Mouse (Mus musculus) spleen, adult 2 months (tissue): ENCODE data around the gene Tmco5. TPM values are rescaled to one million over a fixed set of nuclear protein-coding genes. Genes with fewer than 3 reads are reported as not detected.

Experiments used
- DNase-seq, 2 experiments: peaks; one replicate each; pipeline versions ENCODE4 v3.0.0 to v3.0.0-alpha.2; 2012 to 2021; ENCODE audit warnings: low spot score in 2 of 2, low read depth in 1 of 2
- H3K27ac ChIP-seq: fragments of 200-500 bp; 2 replicates; pipeline ENCODE4 v1.5.1; 2012; ENCODE audit warnings: low read length, inconsistent platforms; ENCODE audit not compliant: insufficient read depth
- H3K27me3 ChIP-seq: fragments of 200-500 bp; 2 replicates; pipeline ENCODE4 v1.6.1; 2012; ENCODE audit warnings: mild to moderate bottlenecking, moderate library complexity, low read length, inconsistent platforms; ENCODE audit not compliant: control insufficient read depth, insufficient read depth
- H3K36me3 ChIP-seq: fragments of 200-500 bp; 2 replicates; pipeline ENCODE4 v1.6.1; 2012; ENCODE audit warnings: mild to moderate bottlenecking, low read length, inconsistent platforms; ENCODE audit not compliant: control insufficient read depth, insufficient read depth
- H3K4me1 ChIP-seq: fragments of 200-500 bp; 2 replicates; pipeline ENCODE4 v1.6.1; 2011; ENCODE audit warnings: inconsistent platforms; ENCODE audit not compliant: control insufficient read depth, insufficient read depth, insufficient read length
- H3K4me3 ChIP-seq: fragments of 200-500 bp; 2 replicates; pipeline ENCODE4 v1.5.1; 2011; ENCODE audit warnings: mild to moderate bottlenecking, inconsistent platforms; ENCODE audit not compliant: insufficient read depth, insufficient read length; ENCODE audit errors: extremely low read depth
- CTCF ChIP-seq: fragments of 200-500 bp; IDR thresholded peaks from 2 replicates; pipeline ENCODE4 v1.5.1; 2011; ENCODE audit warnings: mild to moderate bottlenecking, inconsistent platforms; ENCODE audit not compliant: insufficient read depth, insufficient read length, insufficient replicate concordance; ENCODE audit errors: extremely low read depth
- POLR2A ChIP-seq: fragments of 200-500 bp; IDR thresholded peaks from 2 replicates; pipeline ENCODE4 v1.6.1; 2011; ENCODE audit warnings: low read depth, low read length, inconsistent platforms
- WGBS: fragments of 180-500 bp; shearing (Covaris S2); methylation state at CpG from one replicate; pipeline ENCODE4 v1.1.7; 2018; 5-methylcytosine and 5-hydroxymethylcytosine counted together
- polyA plus RNA-seq: library from polyadenylated mRNA; depleted of rRNA; stranded (reverse); fragments of >200 nt; gene quantifications from 2 replicates; pipeline ENCODE4 v1.2.3, GENCODE M21; 2012

The Tmco5 gene
- polyA plus RNA-seq, 1 experiment: not detected

DNA sequence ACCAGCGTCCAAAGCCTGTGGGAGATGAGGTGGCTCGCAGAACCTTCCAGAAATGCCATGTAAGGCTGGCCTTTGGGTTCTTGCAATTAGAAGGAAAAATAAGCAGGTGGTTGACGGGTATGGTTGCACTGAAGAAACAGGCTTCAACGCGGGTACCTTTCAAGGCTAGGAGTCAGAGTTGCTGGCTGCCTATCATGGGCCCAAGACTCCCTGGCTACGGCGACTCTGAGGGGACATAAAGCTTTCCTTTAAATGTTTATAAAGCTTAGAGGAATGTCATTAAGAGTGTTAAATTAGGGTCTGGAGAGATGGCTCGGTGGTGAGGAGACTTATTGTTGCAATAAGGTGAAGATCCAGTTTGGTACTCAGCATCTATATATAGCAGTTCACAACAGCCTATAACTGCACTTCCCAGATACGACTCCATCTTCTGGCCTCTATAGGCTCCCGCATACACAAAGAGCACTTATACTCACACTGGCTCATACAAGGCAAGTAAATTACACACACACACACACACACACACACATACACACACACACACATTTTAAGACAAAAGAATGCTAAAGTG lies 21.9 kb downstream of the Tmco5 start:
- TF ChIP-seq CTCF (no peak), POLR2A (no peak)
- Histone ChIP-seq H3K27me3 (no peaks in the 10 kb centered on the region), H3K27ac (no peak overlapping the region), H3K4me3 (no peak overlapping the region), H3K4me1 (no peaks in the 10 kb centered on the region), H3K36me3 (no peaks in the 10 kb centered on the region)
- no peak for DNase-seq
- WGBS: 33% methylated on average over 10 of the region's 10 CpGs

DNA sequence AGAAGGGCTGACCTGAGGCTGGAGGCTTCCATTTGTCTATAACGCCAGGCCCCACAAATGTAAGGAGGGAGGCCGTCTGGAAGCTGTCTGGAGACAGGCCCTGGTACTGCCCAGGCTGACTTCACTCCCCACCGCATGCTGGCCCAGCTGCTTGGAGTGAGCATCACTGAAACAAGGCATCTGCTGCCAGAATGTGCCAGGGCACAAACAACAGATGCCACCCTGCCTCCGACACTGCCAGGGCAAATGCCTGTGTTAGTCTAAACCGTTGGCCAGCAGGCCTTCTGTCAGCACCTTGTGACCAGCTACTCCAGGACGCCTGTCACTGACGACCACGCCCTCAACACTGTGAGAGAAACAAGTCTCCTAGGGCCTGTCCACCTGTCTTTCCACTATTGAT lies 29.8 kb downstream of the Tmco5 start:
- Histone ChIP-seq H3K4me1 (no peaks in the 10 kb centered on the region), H3K27me3 (no peaks in the 10 kb centered on the region), H3K4me3 (no peak overlapping the region), H3K27ac (no peak overlapping the region), H3K36me3 (no peaks in the 10 kb centered on the region)
- no peak for DNase-seq
- WGBS: 92% methylated on average over 8 of the region's 8 CpGs
- TF ChIP-seq CTCF (no peak), POLR2A (no peak)

DNA sequence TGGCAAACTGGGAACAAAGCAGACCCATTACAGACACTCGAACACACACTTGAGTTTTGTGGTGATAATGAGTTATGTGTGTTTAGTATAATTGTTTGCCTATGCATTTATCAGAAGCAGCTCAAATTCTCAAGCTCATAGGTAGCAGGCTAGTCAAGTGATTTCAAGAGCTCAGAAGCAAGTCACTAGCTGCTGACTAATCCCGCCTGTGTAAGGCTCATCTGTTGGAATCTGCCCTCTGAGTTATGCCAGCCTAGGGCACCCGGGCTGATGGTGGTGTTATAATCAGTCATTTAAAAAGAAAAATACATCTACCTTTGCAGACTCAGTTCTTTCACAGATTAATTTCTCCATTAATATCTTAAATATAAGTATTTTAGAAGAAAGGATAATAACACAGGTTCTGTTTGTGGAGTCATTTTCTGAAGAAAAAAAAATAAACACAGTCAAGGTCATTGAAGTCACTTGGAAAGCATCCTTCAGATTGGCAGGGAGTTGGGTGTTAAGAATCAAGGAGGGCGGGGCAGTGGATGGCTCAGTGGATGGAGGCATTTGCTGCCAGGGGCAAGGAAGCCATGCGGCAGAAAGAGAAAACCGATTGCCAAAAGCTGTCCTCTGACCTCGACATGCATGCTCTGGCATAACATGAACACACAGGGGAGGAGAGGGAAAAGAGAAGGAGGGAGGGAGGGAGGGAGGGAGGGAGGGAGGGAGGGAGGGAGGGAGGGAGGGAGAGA lies 34.0 kb downstream of the Tmco5 start:
- WGBS: 85% methylated on average over 7 of the region's 7 CpGs
- H3K4me3 ChIP-seq: no peak overlapping the region
- DNase-seq: no peak
- H3K27me3 ChIP-seq: no peaks in the 10 kb centered on the region
- no peak for TF ChIP-seq CTCF
- TF ChIP-seq POLR2A: no peak
- no peak overlapping the region for H3K27ac ChIP-seq
- H3K36me3 ChIP-seq: no peaks in the 10 kb centered on the region
- H3K4me1 ChIP-seq: no peaks in the 10 kb centered on the region

DNA sequence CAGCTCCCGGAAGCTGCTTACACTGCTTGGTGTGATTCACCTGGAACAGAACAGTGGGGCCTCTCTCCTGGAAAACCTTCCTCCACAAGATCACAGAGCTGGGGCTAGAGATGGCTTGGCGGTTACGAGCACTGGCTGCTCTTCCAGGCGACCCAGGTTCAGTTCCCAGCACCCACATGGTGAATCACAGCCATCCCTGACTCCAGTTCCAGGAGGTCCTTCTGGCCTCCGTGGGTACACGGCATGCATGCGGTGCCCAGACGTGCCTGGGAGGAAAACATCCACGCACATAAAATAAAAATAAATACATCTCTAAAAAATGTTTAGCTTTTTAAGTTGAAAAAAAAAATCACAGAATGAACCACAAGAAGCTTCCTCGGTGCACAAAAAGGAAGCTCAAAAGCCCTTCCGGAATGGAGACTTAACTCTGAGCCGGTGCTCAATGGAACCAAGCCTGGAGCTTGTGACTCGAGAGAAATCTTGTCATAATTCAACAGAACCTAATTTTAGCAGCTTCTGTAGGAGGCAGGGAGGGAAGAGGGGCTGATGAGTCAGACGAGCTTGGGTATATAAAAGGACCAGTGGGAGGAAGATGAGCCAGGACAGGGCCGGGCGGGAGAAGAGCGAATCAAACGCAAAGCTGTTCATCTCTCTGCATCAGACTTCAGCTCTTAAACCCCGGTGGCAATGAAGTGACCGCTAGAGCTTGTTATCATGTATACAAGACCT lies 35.4 kb downstream of the Tmco5 start:
- H3K27ac ChIP-seq: no peak overlapping the region
- H3K36me3 ChIP-seq: no peaks in the 10 kb centered on the region
- H3K4me3 ChIP-seq: no peak overlapping the region
- 79% methylated on average over 20 of the region's 20 CpGs for WGBS
- no peaks in the 10 kb centered on the region for H3K4me1 ChIP-seq
- TF ChIP-seq POLR2A (no peak), CTCF (no peak)
- no peak for DNase-seq
- no peaks in the 10 kb centered on the region for H3K27me3 ChIP-seq

DNA sequence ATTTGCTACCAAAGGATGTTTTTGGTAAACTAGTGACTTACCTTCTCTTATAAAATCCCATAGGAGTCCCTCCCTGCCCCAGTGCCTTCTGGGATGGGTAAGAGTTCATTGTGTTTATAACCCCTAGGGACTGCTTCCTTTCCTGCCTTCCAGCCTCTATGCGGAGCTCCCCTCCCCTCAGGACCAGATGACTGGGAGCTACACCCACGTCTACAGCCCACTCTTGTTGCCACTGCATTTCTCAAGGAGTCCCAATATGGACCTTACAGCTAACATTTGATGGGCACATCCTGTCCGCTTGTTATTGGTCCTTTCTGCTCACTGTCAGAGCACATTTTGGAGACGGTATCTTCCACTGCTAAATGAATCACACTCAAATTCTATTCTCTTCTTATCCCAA lies 36.1 kb downstream of the Tmco5 start:
- Histone ChIP-seq H3K27ac (no peak overlapping the region), H3K4me3 (no peak overlapping the region), H3K36me3 (no peaks in the 10 kb centered on the region), H3K27me3 (no peaks in the 10 kb centered on the region), H3K4me1 (no peaks in the 10 kb centered on the region)
- no peak for DNase-seq
- TF ChIP-seq CTCF (no peak), POLR2A (no peak)
- 82% methylated on average over 4 of the region's 4 CpGs for WGBS

DNA sequence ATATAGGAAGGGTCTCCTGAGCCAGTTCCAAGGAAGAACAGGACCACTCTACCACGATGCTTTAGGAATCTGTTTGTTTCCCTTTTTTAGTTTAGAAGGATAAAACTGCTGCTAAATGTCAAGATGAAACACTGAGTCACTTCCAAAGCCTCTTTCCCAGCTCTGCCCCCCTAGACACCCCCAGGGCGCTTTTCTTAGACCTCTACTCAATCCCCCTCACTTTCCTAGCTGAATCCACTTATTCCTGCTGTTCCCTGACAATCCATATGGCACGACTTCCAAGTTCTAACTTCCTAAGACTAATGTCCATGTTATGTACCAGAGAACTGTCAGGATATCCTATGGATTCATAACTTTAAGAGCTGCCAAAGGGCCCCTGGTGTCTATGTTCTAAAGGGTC lies 40.1 kb downstream of the Tmco5 start:
- TF ChIP-seq CTCF: no peak
- TF ChIP-seq POLR2A: no peak
- 66% methylated on average over 3 of the region's 3 CpGs for WGBS
- Histone ChIP-seq H3K27me3 (no peaks in the 10 kb centered on the region), H3K36me3 (no peaks in the 10 kb centered on the region), H3K27ac (no peak overlapping the region), H3K4me1 (no peaks in the 10 kb centered on the region), H3K4me3 (no peak overlapping the region)
- DNase-seq: no peak
